Mouse (Mus musculus): ENCODE measurements around the gene Arhgef17.

GRCm38 (mm10) chr7:100849508-100849907 is 82.4 kb downstream of the Arhgef17 start:
- TF ChIP-seq HCFC1 (IDR thresholded peaks at IDR 0.05; ENCODE audit: borderline replicate concordance, insufficient read depth, low read length) (no peak), MAFK (IDR thresholded peaks at IDR 0.05; ENCODE audit: insufficient read depth, low read depth, low read length) (no peak), ZC3H11A (IDR thresholded peaks at IDR 0.05; ENCODE audit: borderline replicate concordance, low read depth, low read length) (no peak), ZNF384 (IDR thresholded peaks at IDR 0.05; ENCODE audit: low read depth, low read length) (no peak)
